Mouse (Mus musculus) midbrain, embryonic 15.5 days (tissue): ENCODE measurements at regions not wholly inside any gene's neighbourhood (a gene's known extent, or its start where the extent isn't known, plus 50 kb on each side); places are given as distances from the start of the nearest gene placed in this dataset.

ENCODE experiments used
- ATAC-seq: fragments of 200-750 bp; cut with Nextera tagmentation; replicated peaks from 2 replicates; pipeline ENCODE4 v1.8.0; 2017; ENCODE audit warnings: moderate TSS enrichment
- H3K27ac ChIP-seq: fragments of 300-500 bp; sonication (generic); 2 replicates; pipeline ENCODE4 v1.5.1; 2015; ENCODE audit warnings: mild to moderate bottlenecking, inconsistent platforms
- H3K27me3 ChIP-seq: fragments of 300-500 bp; sonication (generic); replicated peaks from 2 replicates; pipeline ENCODE4 v1.6.1; 2015; ENCODE audit warnings: inconsistent platforms
- H3K36me3 ChIP-seq: fragments of 300-500 bp; sonication (generic); replicated peaks from 2 replicates; pipeline ENCODE4 v1.6.1; 2015; ENCODE audit warnings: inconsistent platforms
- H3K4me1 ChIP-seq: fragments of 300-500 bp; sonication (generic); 2 replicates; pipeline ENCODE4 v1.6.1; 2015; ENCODE audit warnings: inconsistent platforms
- H3K4me2 ChIP-seq: fragments of 300-500 bp; sonication (generic); 2 replicates; pipeline ENCODE4 v1.6.1; 2015; ENCODE audit warnings: inconsistent platforms, mild to moderate bottlenecking, moderate library complexity
- H3K4me3 ChIP-seq: fragments of 300-500 bp; sonication (generic); 2 replicates; pipeline ENCODE4 v1.5.1; 2015; ENCODE audit warnings: mild to moderate bottlenecking, inconsistent platforms
- H3K9ac ChIP-seq: fragments of 300-500 bp; sonication (generic); 2 replicates; pipeline ENCODE4 v1.6.1; 2015; ENCODE audit warnings: mild to moderate bottlenecking, inconsistent platforms
- H3K9me3 ChIP-seq: fragments of 300-500 bp; sonication (generic); 2 replicates; pipeline ENCODE4 v1.6.1; 2016; ENCODE audit warnings: inconsistent platforms
- WGBS: fragments of 180-500 bp; shearing (Covaris S2); methylation state at CpG from one replicate; pipeline ENCODE4 v1.1.7; 2015; ENCODE audit warnings: mixed read lengths; 5-methylcytosine and 5-hydroxymethylcytosine counted together

GRCm38 (mm10) chr2:117766450-117766849 is 345.2 kb upstream of the Thbs1 start:
- no peak overlapping the region for H3K27ac ChIP-seq
- H3K36me3 ChIP-seq, result no peaks in the 10 kb centered on the region
- no peak overlapping the region for H3K4me3 ChIP-seq
- no peak for ATAC-seq
- whole genome bisulfite sequencing, result 91% methylated on average over 3 of the region's 3 CpGs
- no peak overlapping the region for H3K4me2 ChIP-seq
- H3K9me3 ChIP-seq, result no peaks in the 10 kb centered on the region
- no peaks in the 10 kb centered on the region for H3K4me1 ChIP-seq
- H3K27me3 ChIP-seq, result no peaks in the 10 kb centered on the region
- H3K9ac ChIP-seq, result no peak overlapping the region

GRCm38 (mm10) chr2:117769402-117770114 is 342.1 kb upstream of the Thbs1 start:
- no peaks in the 10 kb centered on the region for H3K27me3 ChIP-seq
- no peak overlapping the region for H3K27ac ChIP-seq

GRCm38 (mm10) chr2:117770115-117770485 is 341.6 kb upstream of the Thbs1 start:
- H3K27ac ChIP-seq, result no peak overlapping the region
- H3K4me1 ChIP-seq, result no peaks in the 10 kb centered on the region
- no peak overlapping the region for H3K4me2 ChIP-seq
- peak; percentile 27; the same call in 1 of the 2 replicates for ATAC-seq
- 81% methylated on average over 3 of the region's 3 CpGs for WGBS
- H3K27me3 ChIP-seq, result no peaks in the 10 kb centered on the region
- no peak overlapping the region for H3K4me3 ChIP-seq
- no peaks in the 10 kb centered on the region for H3K36me3 ChIP-seq
- H3K9me3 ChIP-seq, result no peaks in the 10 kb centered on the region
- H3K9ac ChIP-seq, result no peak overlapping the region

More at GRCm38 (mm10) chr2:117769402-117770114, 342.1 kb upstream of the Thbs1 start:
- Histone ChIP-seq H3K9ac (no peak overlapping the region), H3K4me3 (no peak overlapping the region), H3K4me2 (no peak overlapping the region), H3K4me1 (no peaks in the 10 kb centered on the region), H3K36me3 (no peaks in the 10 kb centered on the region), H3K9me3 (no peaks in the 10 kb centered on the region)
- WGBS, result 66% methylated on average over 7 of the region's 7 CpGs
- peak; percentile 70; the same call in 1 of the 2 replicates for ATAC-seq

- Histone ChIP-seq H3K4me3 (no peak overlapping the region), H3K27ac (no peak overlapping the region), H3K9me3 (no peaks in the 10 kb centered on the region), H3K36me3 (no peaks in the 10 kb centered on the region), H3K4me2 (no peak overlapping the region), H3K9ac (no peak overlapping the region), H3K27me3 (no peaks in the 10 kb centered on the region), H3K4me1 (no peaks in the 10 kb centered on the region)
- no peak for ATAC-seq
- 93% methylated on average over 3 of the region's 3 CpGs for WGBS
Observed at GRCm38 (mm10) chr2:117780287-117780686, 331.4 kb upstream of the Thbs1 start.

- Histone ChIP-seq H3K4me3 (no peak overlapping the region), H3K4me1 (no peaks in the 10 kb centered on the region), H3K36me3 (no peaks in the 10 kb centered on the region), H3K4me2 (no peak overlapping the region), H3K9ac (no peak overlapping the region), H3K27me3 (no peaks in the 10 kb centered on the region), H3K27ac (no peak overlapping the region), H3K9me3 (no peaks in the 10 kb centered on the region)
- WGBS, result 84% methylated on average over 7 of the region's 7 CpGs
- ATAC-seq, result no peak
Observed at GRCm38 (mm10) chr2:117780816-117781215, 330.9 kb upstream of the Thbs1 start.

GRCm38 (mm10) chr2:117787321-117787720 is 324.4 kb upstream of the Thbs1 start:
- Histone ChIP-seq H3K9me3 (no peaks in the 10 kb centered on the region), H3K4me3 (no peak overlapping the region), H3K9ac (no peak overlapping the region), H3K27ac (no peak overlapping the region), H3K4me2 (no peak overlapping the region), H3K36me3 (no peaks in the 10 kb centered on the region), H3K27me3 (no peaks in the 10 kb centered on the region), H3K4me1 (no peaks in the 10 kb centered on the region)
- no peak for ATAC-seq
- 74% methylated on average over 1 of the region's 1 CpGs for WGBS

- Histone ChIP-seq H3K4me2 (no peak overlapping the region), H3K4me3 (no peak overlapping the region), H3K9ac (no peak overlapping the region), H3K9me3 (no peaks in the 10 kb centered on the region), H3K4me1 (no peaks in the 10 kb centered on the region), H3K36me3 (no peaks in the 10 kb centered on the region), H3K27me3 (no peaks in the 10 kb centered on the region), H3K27ac (no peak overlapping the region)
- 85% methylated on average over 1 of the region's 1 CpGs for WGBS
- no peak for ATAC-seq
Observed at GRCm38 (mm10) chr2:117794285-117794684, 317.4 kb upstream of the Thbs1 start.

- ATAC-seq, result no peak
- no peak overlapping the region for H3K4me3 ChIP-seq
- H3K36me3 ChIP-seq, result no peaks in the 10 kb centered on the region
- no peak overlapping the region for H3K9ac ChIP-seq
- no peaks in the 10 kb centered on the region for H3K9me3 ChIP-seq
- H3K27ac ChIP-seq, result no peak overlapping the region
- H3K4me1 ChIP-seq, result no peaks in the 10 kb centered on the region
- H3K27me3 ChIP-seq, result no peaks in the 10 kb centered on the region
- H3K4me2 ChIP-seq, result no peak overlapping the region
Observed at GRCm38 (mm10) chr2:117801946-117802600, 309.6 kb upstream of the Thbs1 start.

- Histone ChIP-seq H3K9ac (no peak overlapping the region), H3K4me3 (no peak overlapping the region), H3K36me3 (no peaks in the 10 kb centered on the region), H3K4me2 (no peak overlapping the region), H3K4me1 (no peaks in the 10 kb centered on the region), H3K9me3 (no peaks in the 10 kb centered on the region), H3K27ac (no peak overlapping the region), H3K27me3 (no peaks in the 10 kb centered on the region)
- no peak for ATAC-seq
- WGBS, result 78% methylated on average over 2 of the region's 2 CpGs
Observed at GRCm38 (mm10) chr2:117802686-117803085, 309.0 kb upstream of the Thbs1 start.

GRCm38 (mm10) chr2:117804686-117805085 is 307.0 kb upstream of the Thbs1 start:
- Histone ChIP-seq H3K4me1 (no peaks in the 10 kb centered on the region), H3K9ac (no peak overlapping the region), H3K9me3 (no peaks in the 10 kb centered on the region), H3K36me3 (no peaks in the 10 kb centered on the region), H3K4me3 (no peak overlapping the region), H3K27me3 (no peaks in the 10 kb centered on the region), H3K4me2 (no peak overlapping the region), H3K27ac (no peak overlapping the region)
- ATAC-seq, result no peak

GRCm38 (mm10) chr2:117807121-117807520 is 304.6 kb upstream of the Thbs1 start:
- Histone ChIP-seq H3K27me3 (no peaks in the 10 kb centered on the region), H3K4me2 (no peak overlapping the region), H3K36me3 (no peaks in the 10 kb centered on the region), H3K9ac (no peak overlapping the region), H3K4me1 (no peaks in the 10 kb centered on the region), H3K4me3 (no peak overlapping the region), H3K27ac (no peak overlapping the region), H3K9me3 (no peaks in the 10 kb centered on the region)
- ATAC-seq, result no peak
- WGBS, result 95% methylated on average over 3 of the region's 3 CpGs

- 60% methylated on average over 1 of the region's 1 CpGs for WGBS
- Histone ChIP-seq H3K4me3 (no peak overlapping the region), H3K9me3 (no peaks in the 10 kb centered on the region), H3K4me2 (no peak overlapping the region), H3K27me3 (no peaks in the 10 kb centered on the region), H3K27ac (no peak overlapping the region), H3K9ac (no peak overlapping the region), H3K36me3 (no peaks in the 10 kb centered on the region), H3K4me1 (no peaks in the 10 kb centered on the region)
- ATAC-seq, result no peak
Observed at GRCm38 (mm10) chr2:117811506-117811905, 300.2 kb upstream of the Thbs1 start.

GRCm38 (mm10) chr2:117811931-117812330 is 299.7 kb upstream of the Thbs1 start:
- Histone ChIP-seq H3K27me3 (no peaks in the 10 kb centered on the region), H3K27ac (no peak overlapping the region), H3K4me1 (no peaks in the 10 kb centered on the region), H3K9me3 (no peaks in the 10 kb centered on the region), H3K4me3 (no peak overlapping the region), H3K9ac (no peak overlapping the region), H3K4me2 (no peak overlapping the region), H3K36me3 (no peaks in the 10 kb centered on the region)
- no peak for ATAC-seq
- WGBS, result 89% methylated on average over 2 of the region's 2 CpGs
